Mouse (Mus musculus): ENCODE measurements around the gene Med12l. TPM values are rescaled to one million over a fixed set of nuclear protein-coding genes. Genes with fewer than 3 reads are reported as not detected.

Gene Med12l
- polyA plus RNA-seq, 1 experiment from 2014 or later: 2.3 TPM

DNA sequence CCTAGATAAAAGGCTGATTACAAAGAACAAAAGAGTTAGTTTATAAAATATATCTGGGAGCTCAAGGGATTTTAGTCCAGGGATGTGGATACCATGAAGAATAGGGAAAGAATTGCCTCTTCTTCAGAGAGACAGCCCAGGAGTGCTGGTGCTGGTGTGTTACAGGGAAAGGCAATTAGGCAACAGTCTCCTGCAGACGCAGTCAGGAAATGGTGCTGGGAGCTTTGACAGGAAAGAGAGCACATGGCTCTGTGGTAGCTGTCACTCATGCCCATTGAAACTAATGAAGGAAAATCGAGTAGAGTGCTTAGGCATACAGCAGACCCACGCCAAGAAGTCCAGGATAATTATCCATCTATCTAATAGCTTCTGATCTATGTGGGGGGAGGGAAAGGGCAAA lies 16.3 kb upstream of the Med12l start:
- 47% methylated on average over 3 of the region's 3 CpGs for WGBS
- Histone ChIP-seq H3K36me3 (ENCODE audit: control insufficient read depth, insufficient read depth) (no peaks in the 10 kb centered on the region), H3K4me1 (ENCODE audit: control insufficient read depth, insufficient read depth, low read length) (no peaks in the 10 kb centered on the region), H3K9ac (ENCODE audit: low read length) (no peak overlapping the region), H3K4me3 (ENCODE audit: low read length) (no peak overlapping the region), H3K4me2 (ENCODE audit: low read depth, low read length) (no peak overlapping the region), H3K9me3 (replicated peaks; ENCODE audit: control insufficient read depth, low read length) (no peaks in the 10 kb centered on the region), H3K27me3 (ENCODE audit: control insufficient read depth, insufficient read depth, low read length) (no peaks in the 10 kb centered on the region; the same call in 1 of the 2 replicates), H3K27ac (ENCODE audit: low read length) (no peak overlapping the region)
- no peak for ATAC-seq (replicated peaks; ENCODE audit: extremely low read depth, insufficient read depth, low FRiP score)

- Histone ChIP-seq H3K4me1 (ENCODE audit: control insufficient read depth, insufficient read depth, low read length) (no peaks in the 10 kb centered on the region), H3K9ac (ENCODE audit: low read length) (no peak overlapping the region), H3K4me3 (ENCODE audit: low read length) (no peak overlapping the region), H3K27me3 (ENCODE audit: control insufficient read depth, insufficient read depth, low read length) (no peaks in the 10 kb centered on the region; the same call in 1 of the 2 replicates), H3K4me2 (ENCODE audit: low read depth, low read length) (no peak overlapping the region), H3K27ac (ENCODE audit: low read length) (no peak overlapping the region), H3K9me3 (replicated peaks; ENCODE audit: control insufficient read depth, low read length) (no peaks in the 10 kb centered on the region), H3K36me3 (ENCODE audit: control insufficient read depth, insufficient read depth) (no peaks in the 10 kb centered on the region)
- no peak for ATAC-seq (replicated peaks; ENCODE audit: extremely low read depth, insufficient read depth, low FRiP score)
- WGBS: 61% methylated on average over 3 of the region's 3 CpGs
Observed at GRCm38 (mm10) chr3:58990556-58990955, 15.1 kb upstream of the Med12l start.

DNA sequence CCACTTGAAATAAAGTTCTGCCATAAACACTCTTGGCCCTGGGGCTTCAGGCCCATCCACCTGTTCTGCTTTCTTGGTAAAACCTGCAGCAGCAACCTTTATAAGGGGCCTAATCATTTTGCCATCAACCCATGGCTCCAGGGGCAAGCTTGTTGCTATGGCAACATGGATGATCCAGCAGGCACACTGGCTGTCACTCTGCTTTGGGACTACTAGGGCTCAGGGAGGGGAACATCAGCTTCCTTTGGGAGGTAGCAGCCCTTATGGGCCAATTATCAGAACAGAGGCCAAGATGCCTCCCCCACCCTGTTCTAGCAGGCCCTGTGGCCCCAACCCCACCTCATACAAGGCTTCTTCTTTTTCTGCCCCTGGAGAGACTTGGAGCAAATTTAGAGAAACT lies 13.5 kb upstream of the Med12l start:
- ATAC-seq (replicated peaks; ENCODE audit: extremely low read depth, insufficient read depth, low FRiP score): no peak
- no peaks in the 10 kb centered on the region for H3K36me3 ChIP-seq (ENCODE audit: control insufficient read depth, insufficient read depth)
- H3K4me3 ChIP-seq (ENCODE audit: low read length): no peak overlapping the region
- H3K4me1 ChIP-seq (ENCODE audit: control insufficient read depth, insufficient read depth, low read length): no peaks in the 10 kb centered on the region
- H3K4me2 ChIP-seq (ENCODE audit: low read depth, low read length): no peak overlapping the region
- H3K9ac ChIP-seq (ENCODE audit: low read length): no peak overlapping the region
- H3K27ac ChIP-seq (ENCODE audit: low read length): no peak overlapping the region
- no peaks in the 10 kb centered on the region for H3K27me3 ChIP-seq (ENCODE audit: control insufficient read depth, insufficient read depth, low read length)
- H3K9me3 ChIP-seq (replicated peaks; ENCODE audit: control insufficient read depth, low read length): no peaks in the 10 kb centered on the region

- no peak for ATAC-seq (replicated peaks; ENCODE audit: extremely low read depth, insufficient read depth, low FRiP score)
- Histone ChIP-seq H3K4me1 (ENCODE audit: control insufficient read depth, insufficient read depth, low read length) (no peaks in the 10 kb centered on the region), H3K9me3 (replicated peaks; ENCODE audit: control insufficient read depth, low read length) (no peaks in the 10 kb centered on the region), H3K36me3 (ENCODE audit: control insufficient read depth, insufficient read depth) (no peaks in the 10 kb centered on the region), H3K9ac (ENCODE audit: low read length) (no peak overlapping the region), H3K4me3 (ENCODE audit: low read length) (no peak overlapping the region), H3K27ac (ENCODE audit: low read length) (no peak overlapping the region), H3K4me2 (ENCODE audit: low read depth, low read length) (no peak overlapping the region), H3K27me3 (ENCODE audit: control insufficient read depth, insufficient read depth, low read length) (no peaks in the 10 kb centered on the region)
- 80% methylated on average over 3 of the region's 3 CpGs for WGBS
Observed at GRCm38 (mm10) chr3:58993619-58994018, 12.0 kb upstream of the Med12l start.

GRCm38 (mm10) chr3:59003756-59004155 lies 1.9 kb upstream of the Med12l start:
- 72% methylated on average over 5 of the region's 5 CpGs for WGBS
- ATAC-seq (replicated peaks; ENCODE audit: extremely low read depth, insufficient read depth, low FRiP score): no peak
- no peak overlapping the region for H3K9ac ChIP-seq (ENCODE audit: low read length)

DNA sequence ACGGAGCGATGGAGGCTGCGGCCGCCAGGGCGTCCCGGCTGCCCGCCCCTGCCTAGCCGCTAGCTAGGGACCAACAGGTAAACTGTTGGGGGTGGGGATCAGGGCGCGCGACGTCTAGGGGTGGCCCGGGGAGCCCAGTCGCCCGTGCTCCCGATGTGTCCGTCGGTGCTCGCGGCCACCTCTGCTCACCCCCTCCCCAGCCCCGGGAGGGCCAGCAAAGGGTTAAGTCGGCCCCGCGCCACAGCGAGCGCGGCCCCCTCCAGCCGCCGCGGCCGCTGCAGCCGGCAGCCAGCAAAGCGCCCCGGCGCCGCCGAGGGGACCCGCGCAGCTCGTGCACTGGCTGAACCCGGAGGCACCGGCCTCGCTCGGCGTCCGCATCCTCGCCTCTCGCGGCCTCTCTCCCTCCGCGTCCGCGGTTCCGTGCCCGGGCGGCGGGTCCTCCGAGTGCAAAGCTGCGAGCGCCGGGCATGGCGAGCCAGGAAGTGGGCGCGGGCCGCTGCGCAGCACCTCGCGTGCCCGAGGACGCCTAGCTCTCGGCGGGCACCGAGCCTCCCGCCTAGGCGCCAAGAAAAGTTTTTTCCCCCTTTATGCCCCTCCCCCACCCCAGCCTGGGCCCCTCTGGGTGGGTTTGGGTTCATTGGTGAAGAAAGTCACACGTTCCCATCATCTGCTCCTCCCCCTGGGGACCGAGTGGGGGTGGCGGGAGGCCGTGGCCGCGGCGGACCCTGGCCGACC lies 538 bp downstream of the Med12l start:
- Histone ChIP-seq H3K4me3 (ENCODE audit: low read length) (peak overlapping the region; percentile 74), H3K4me1 (ENCODE audit: control insufficient read depth, insufficient read depth, low read length) (peaks cover 10% of the 10 kb centered on the region), H3K27ac (ENCODE audit: low read length) (peak overlapping the region; percentile 94), H3K4me2 (ENCODE audit: low read depth, low read length) (peak overlapping the region; percentile 100), H3K9me3 (replicated peaks; ENCODE audit: control insufficient read depth, low read length) (no peaks in the 10 kb centered on the region), H3K36me3 (ENCODE audit: control insufficient read depth, insufficient read depth) (no peaks in the 10 kb centered on the region), H3K9ac (ENCODE audit: low read length) (peak overlapping the region; percentile 82), H3K27me3 (ENCODE audit: control insufficient read depth, insufficient read depth, low read length) (peaks cover 3% of the 10 kb centered on the region)
- peak; percentile 68 for ATAC-seq (replicated peaks; ENCODE audit: extremely low read depth, insufficient read depth, low FRiP score)
- under 1% methylated on average over 61 of the region's 83 CpGs for WGBS

More at GRCm38 (mm10) chr3:59003756-59004155, 1.9 kb upstream of the Med12l start:
- Histone ChIP-seq H3K27me3 (ENCODE audit: control insufficient read depth, insufficient read depth, low read length) (peaks cover 3% of the 10 kb centered on the region), H3K36me3 (ENCODE audit: control insufficient read depth, insufficient read depth) (no peaks in the 10 kb centered on the region), H3K9me3 (replicated peaks; ENCODE audit: control insufficient read depth, low read length) (no peaks in the 10 kb centered on the region), H3K4me2 (ENCODE audit: low read depth, low read length) (no peak overlapping the region), H3K27ac (ENCODE audit: low read length) (no peak overlapping the region), H3K4me3 (ENCODE audit: low read length) (no peak overlapping the region), H3K4me1 (ENCODE audit: control insufficient read depth, insufficient read depth, low read length) (peaks cover 10% of the 10 kb centered on the region)

- Histone ChIP-seq H3K4me2 (ENCODE audit: low read depth, low read length) (peak overlapping the region; percentile 100), H3K27me3 (ENCODE audit: control insufficient read depth, insufficient read depth, low read length) (peaks cover 3% of the 10 kb centered on the region), H3K36me3 (ENCODE audit: control insufficient read depth, insufficient read depth) (no peaks in the 10 kb centered on the region), H3K4me3 (ENCODE audit: low read length) (peak overlapping the region; percentile 74), H3K9me3 (replicated peaks; ENCODE audit: control insufficient read depth, low read length) (no peaks in the 10 kb centered on the region), H3K4me1 (ENCODE audit: control insufficient read depth, insufficient read depth, low read length) (peaks cover 10% of the 10 kb centered on the region), H3K27ac (ENCODE audit: low read length) (peak overlapping the region; percentile 94), H3K9ac (ENCODE audit: low read length) (peak overlapping the region; percentile 82)
- ATAC-seq (replicated peaks; ENCODE audit: extremely low read depth, insufficient read depth, low FRiP score): peak; percentile 81
- WGBS: under 1% methylated on average over 75 of the region's 77 CpGs
Observed at GRCm38 (mm10) chr3:59006731-59007441, 1.3 kb downstream of the Med12l start.

DNA sequence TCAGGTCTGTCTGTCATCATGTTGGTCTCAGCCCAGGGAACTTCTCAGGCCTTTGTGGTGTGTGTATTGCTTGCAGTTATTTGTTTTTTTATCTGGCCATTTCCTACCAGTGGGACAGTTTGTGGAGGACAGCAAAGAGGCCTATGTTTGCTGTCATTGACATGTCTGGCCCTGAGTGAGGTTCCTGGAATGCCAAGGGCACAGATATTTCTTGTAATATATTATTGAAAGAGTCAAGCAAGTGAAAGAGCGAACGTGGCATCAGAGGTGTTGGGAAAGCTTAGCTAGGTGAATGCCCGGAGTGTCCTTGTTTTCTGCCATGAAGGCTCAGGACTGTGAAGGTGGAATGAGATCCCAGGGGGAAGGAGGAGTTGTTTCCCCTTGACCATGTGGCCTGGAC lies 4.7 kb downstream of the Med12l start:
- 80% methylated on average over 3 of the region's 3 CpGs for whole genome bisulfite sequencing
- Histone ChIP-seq H3K4me1 (ENCODE audit: control insufficient read depth, insufficient read depth, low read length) (peaks cover 5% of the 10 kb centered on the region), H3K27ac (ENCODE audit: low read length) (no peak overlapping the region), H3K4me3 (ENCODE audit: low read length) (no peak overlapping the region), H3K9me3 (replicated peaks; ENCODE audit: control insufficient read depth, low read length) (no peaks in the 10 kb centered on the region), H3K4me2 (ENCODE audit: low read depth, low read length) (no peak overlapping the region), H3K9ac (ENCODE audit: low read length) (no peak overlapping the region), H3K27me3 (ENCODE audit: control insufficient read depth, insufficient read depth, low read length) (peaks cover 3% of the 10 kb centered on the region; the same call in 1 of the 2 replicates), H3K36me3 (ENCODE audit: control insufficient read depth, insufficient read depth) (no peaks in the 10 kb centered on the region)
- no peak for ATAC-seq (replicated peaks; ENCODE audit: extremely low read depth, insufficient read depth, low FRiP score)

GRCm38 (mm10) chr3:59015698-59016412 lies 10.2 kb downstream of the Med12l start:
- WGBS: 62% methylated on average over 4 of the region's 4 CpGs
- Histone ChIP-seq H3K4me2 (ENCODE audit: low read depth, low read length) (no peak overlapping the region), H3K4me1 (ENCODE audit: control insufficient read depth, insufficient read depth, low read length) (no peaks in the 10 kb centered on the region), H3K9me3 (replicated peaks; ENCODE audit: control insufficient read depth, low read length) (no peaks in the 10 kb centered on the region), H3K4me3 (ENCODE audit: low read length) (no peak overlapping the region), H3K9ac (ENCODE audit: low read length) (no peak overlapping the region), H3K27ac (ENCODE audit: low read length) (no peak overlapping the region), H3K27me3 (ENCODE audit: control insufficient read depth, insufficient read depth, low read length) (no peaks in the 10 kb centered on the region), H3K36me3 (ENCODE audit: control insufficient read depth, insufficient read depth) (no peaks in the 10 kb centered on the region)
- no peak for ATAC-seq (replicated peaks; ENCODE audit: extremely low read depth, insufficient read depth, low FRiP score)
